Mouse (Mus musculus): Measurements from ENCODE around the gene Zcwpw1. TPM values are rescaled to one million over a fixed set of nuclear protein-coding genes. Genes with fewer than 3 reads are reported as not detected.

The Zcwpw1 gene
- polyA plus RNA-seq, 1 experiment = 2.2 TPM

GRCm38 (mm10) chr5:137823455-137824045 lies 36.0 kb downstream of the Zcwpw1 start:
- TF ChIP-seq MAX (IDR thresholded peaks at IDR 0.05; ENCODE audit: low read depth) (no peak), USF1 (IDR thresholded peaks at IDR 0.05; ENCODE audit: low read depth) (no peak), MYOG (IDR thresholded peaks at IDR 0.05; ENCODE audit: control insufficient read depth in 1 of 3, insufficient read depth in 1 of 3, insufficient read length in 2 of 3, low read depth in 2 of 3) (peak in 2 of 3 experiments; percentile 15 to 73), MYOD1 (IDR thresholded peaks at IDR 0.05; ENCODE audit: control insufficient read depth in 1 of 3, insufficient read length in 2 of 3, low read depth in 2 of 3) (peak in 2 of 3 experiments; percentile 31 to 71), REST (IDR thresholded peaks at IDR 0.05; ENCODE audit: insufficient read depth, insufficient read length) (no peak)
- Histone ChIP-seq H3K27me3 (ENCODE audit: control insufficient read depth, insufficient read depth, insufficient read length) (peaks cover 11% of the 10 kb centered on the region), H3K4me3 (no peak overlapping the region), H3K36me3 (ENCODE audit: control insufficient read depth, insufficient read depth) (no peaks in the 10 kb centered on the region), H3K79me2 (ENCODE audit: control insufficient read depth, insufficient read depth) (no peaks in the 10 kb centered on the region), H3K4me2 (ENCODE audit: low read depth) (no peak overlapping the region), H3ac (ENCODE audit: control insufficient read depth, insufficient read length) (no peak overlapping the region)

DNA sequence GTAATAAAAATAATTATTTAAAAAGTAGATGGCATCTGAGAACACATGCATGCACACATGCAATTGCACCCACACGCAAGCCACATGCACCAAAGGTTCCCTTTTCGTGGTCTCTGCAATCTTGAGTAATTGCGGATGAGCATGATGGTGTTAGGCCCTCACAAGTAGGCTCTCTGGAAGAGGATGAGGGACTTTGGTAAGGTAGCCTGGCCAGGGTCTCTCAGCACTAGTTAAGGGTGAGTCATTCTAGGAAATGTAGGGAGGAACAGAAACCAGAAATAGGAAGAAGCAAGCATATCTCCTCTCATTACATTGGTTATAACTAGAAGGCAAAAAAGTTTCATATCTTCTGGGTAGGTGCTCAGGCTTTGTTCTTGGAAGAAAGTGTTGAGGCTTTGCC lies 37.4 kb downstream of the Zcwpw1 start:
- Histone ChIP-seq H3K36me3 (ENCODE audit: control insufficient read depth, insufficient read depth) (no peaks in the 10 kb centered on the region), H3ac (ENCODE audit: control insufficient read depth, insufficient read length) (no peak overlapping the region), H3K4me3 (no peak overlapping the region), H3K79me2 (ENCODE audit: control insufficient read depth, insufficient read depth) (no peaks in the 10 kb centered on the region), H3K27me3 (ENCODE audit: control insufficient read depth, insufficient read depth, insufficient read length) (peaks cover 11% of the 10 kb centered on the region), H3K4me2 (ENCODE audit: low read depth) (no peak overlapping the region)
- no peak for TF ChIP-seq MYOG (IDR thresholded peaks at IDR 0.05; ENCODE audit: control insufficient read depth in 1 of 3, insufficient read depth in 1 of 3, insufficient read length in 2 of 3, low read depth in 2 of 3)
- no peak for TF ChIP-seq E2F4 (IDR thresholded peaks at IDR 0.05; ENCODE audit: insufficient read depth)
- TF ChIP-seq USF1 (IDR thresholded peaks at IDR 0.05; ENCODE audit: low read depth) = no peak
- no peak for TF ChIP-seq REST (IDR thresholded peaks at IDR 0.05; ENCODE audit: insufficient read depth, insufficient read length)
- no peak for TF ChIP-seq POLR2AphosphoS2 (IDR thresholded peaks at IDR 0.05; ENCODE audit: insufficient read length, low read depth)
- no peak for TF ChIP-seq TCF3 (IDR thresholded peaks at IDR 0.05; ENCODE audit: insufficient read length, low read depth)
- TF ChIP-seq MAX (IDR thresholded peaks at IDR 0.05; ENCODE audit: low read depth) = no peak
- TF ChIP-seq TCF12 (IDR thresholded peaks at IDR 0.05; ENCODE audit: insufficient read depth, poor library complexity, severe bottlenecking) = no peak
- TF ChIP-seq POLR2A (IDR thresholded peaks at IDR 0.05; ENCODE audit: insufficient read length, low read depth) = no peak
- no peak for TF ChIP-seq MYOD1 (IDR thresholded peaks at IDR 0.05; ENCODE audit: control insufficient read depth in 1 of 3, insufficient read length in 2 of 3, low read depth in 2 of 3)
- no peak for TF ChIP-seq SRF (IDR thresholded peaks at IDR 0.05; ENCODE audit: control insufficient read depth, insufficient read length, low read depth)
- no peak for TF ChIP-seq CEBPB (IDR thresholded peaks at IDR 0.05; ENCODE audit: insufficient read depth, poor library complexity, severe bottlenecking)

DNA sequence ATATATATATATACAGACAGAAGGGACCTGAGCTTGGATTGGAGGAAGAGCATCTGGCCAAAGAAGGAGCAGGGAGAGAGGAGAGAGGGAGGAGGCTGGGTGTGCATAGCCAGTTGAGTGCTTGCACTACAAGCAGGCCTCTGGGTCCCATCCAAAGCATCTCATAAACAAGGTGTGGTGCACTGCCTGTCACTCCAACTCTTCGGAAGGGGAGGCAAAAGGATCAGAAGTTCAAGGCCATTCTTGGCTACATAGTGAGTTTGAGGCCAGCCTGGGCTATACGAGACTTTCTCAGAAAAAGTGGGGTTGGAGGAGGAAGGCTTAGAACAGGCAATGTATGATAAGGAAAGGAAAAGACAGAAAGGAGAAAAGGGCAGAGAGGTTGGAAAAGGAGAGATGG lies 38.4 kb downstream of the Zcwpw1 start:
- no peak overlapping the region for H3K4me2 ChIP-seq (ENCODE audit: low read depth)
- no peaks in the 10 kb centered on the region for H3K79me2 ChIP-seq (ENCODE audit: control insufficient read depth, insufficient read depth)
- H3K36me3 ChIP-seq (ENCODE audit: control insufficient read depth, insufficient read depth) = no peaks in the 10 kb centered on the region
- H3K4me3 ChIP-seq = no peak overlapping the region
- peaks cover 11% of the 10 kb centered on the region for H3K27me3 ChIP-seq (ENCODE audit: control insufficient read depth, insufficient read depth, insufficient read length)
- TF ChIP-seq TCF3 (IDR thresholded peaks at IDR 0.05; ENCODE audit: insufficient read length, low read depth) (no peak), REST (IDR thresholded peaks at IDR 0.05; ENCODE audit: insufficient read depth, insufficient read length) (no peak), MYOD1 (IDR thresholded peaks at IDR 0.05; ENCODE audit: control insufficient read depth in 1 of 3, insufficient read length in 2 of 3, low read depth in 2 of 3) (no peak), POLR2A (IDR thresholded peaks at IDR 0.05; ENCODE audit: insufficient read length, low read depth) (no peak), E2F4 (IDR thresholded peaks at IDR 0.05; ENCODE audit: insufficient read depth) (no peak), TCF12 (IDR thresholded peaks at IDR 0.05; ENCODE audit: insufficient read depth, poor library complexity, severe bottlenecking) (no peak), POLR2AphosphoS2 (IDR thresholded peaks at IDR 0.05; ENCODE audit: insufficient read length, low read depth) (no peak), MYOG (IDR thresholded peaks at IDR 0.05; ENCODE audit: control insufficient read depth in 1 of 3, insufficient read depth in 1 of 3, insufficient read length in 2 of 3, low read depth in 2 of 3) (no peak), USF1 (IDR thresholded peaks at IDR 0.05; ENCODE audit: low read depth) (no peak), SRF (IDR thresholded peaks at IDR 0.05; ENCODE audit: control insufficient read depth, insufficient read length, low read depth) (no peak), MAX (IDR thresholded peaks at IDR 0.05; ENCODE audit: low read depth) (no peak), CEBPB (IDR thresholded peaks at IDR 0.05; ENCODE audit: insufficient read depth, poor library complexity, severe bottlenecking) (no peak)
- no peak overlapping the region for H3ac ChIP-seq (ENCODE audit: control insufficient read depth, insufficient read length)

GRCm38 (mm10) chr5:137826421-137826820 lies 38.8 kb downstream of the Zcwpw1 start:
- H3ac ChIP-seq (ENCODE audit: control insufficient read depth, insufficient read length) = no peak overlapping the region
- H3K79me2 ChIP-seq (ENCODE audit: control insufficient read depth, insufficient read depth) = no peaks in the 10 kb centered on the region
- H3K4me3 ChIP-seq = no peak overlapping the region
- peaks cover 11% of the 10 kb centered on the region for H3K27me3 ChIP-seq (ENCODE audit: control insufficient read depth, insufficient read depth, insufficient read length)
- no peak overlapping the region for H3K4me2 ChIP-seq (ENCODE audit: low read depth)
- H3K36me3 ChIP-seq (ENCODE audit: control insufficient read depth, insufficient read depth) = no peaks in the 10 kb centered on the region
- TF ChIP-seq CEBPB (IDR thresholded peaks at IDR 0.05; ENCODE audit: insufficient read depth, poor library complexity, severe bottlenecking) (no peak), MYOG (IDR thresholded peaks at IDR 0.05; ENCODE audit: control insufficient read depth in 1 of 3, insufficient read depth in 1 of 3, insufficient read length in 2 of 3, low read depth in 2 of 3) (no peak), POLR2AphosphoS2 (IDR thresholded peaks at IDR 0.05; ENCODE audit: insufficient read length, low read depth) (no peak), E2F4 (IDR thresholded peaks at IDR 0.05; ENCODE audit: insufficient read depth) (no peak), TCF12 (IDR thresholded peaks at IDR 0.05; ENCODE audit: insufficient read depth, poor library complexity, severe bottlenecking) (no peak), TCF3 (IDR thresholded peaks at IDR 0.05; ENCODE audit: insufficient read length, low read depth) (no peak), POLR2A (IDR thresholded peaks at IDR 0.05; ENCODE audit: insufficient read length, low read depth) (no peak), REST (IDR thresholded peaks at IDR 0.05; ENCODE audit: insufficient read depth, insufficient read length) (no peak), MAX (IDR thresholded peaks at IDR 0.05; ENCODE audit: low read depth) (no peak)

GRCm38 (mm10) chr5:137828694-137829093 lies 41.1 kb downstream of the Zcwpw1 start:
- TF ChIP-seq CEBPB (IDR thresholded peaks at IDR 0.05; ENCODE audit: insufficient read depth, poor library complexity, severe bottlenecking) (no peak), TCF3 (IDR thresholded peaks at IDR 0.05; ENCODE audit: insufficient read length, low read depth) (no peak), POLR2A (IDR thresholded peaks at IDR 0.05; ENCODE audit: insufficient read length, low read depth) (no peak), REST (IDR thresholded peaks at IDR 0.05; ENCODE audit: insufficient read depth, insufficient read length) (no peak)
- Histone ChIP-seq H3K79me2 (ENCODE audit: control insufficient read depth, insufficient read depth) (no peaks in the 10 kb centered on the region), H3K4me2 (ENCODE audit: low read depth) (no peak overlapping the region), H3K4me3 (no peak overlapping the region), H3K36me3 (ENCODE audit: control insufficient read depth, insufficient read depth) (no peaks in the 10 kb centered on the region), H3K27me3 (ENCODE audit: control insufficient read depth, insufficient read depth, insufficient read length) (peaks cover 3% of the 10 kb centered on the region), H3ac (ENCODE audit: control insufficient read depth, insufficient read length) (no peak overlapping the region)
